Mouse (Mus musculus): Measurements from ENCODE around the gene Foxp1. TPM values are rescaled to one million over a fixed set of nuclear protein-coding genes. Genes with fewer than 3 reads are reported as not detected.

Gene Foxp1
- polyA plus RNA-seq (2015; fragmentation: Nextera tagmentation; extraction: Ambion mirVana) = 45.3 and 57.0 TPM in 2 replicates

- ATAC-seq = peak; percentile 40
- H3K4me3 ChIP-seq (ENCODE audit: low read depth, low read length) = peak within 1 kb of the TSS; percentile 92
- WGBS = under 1% methylated on average over 71 of the region's 72 CpGs
- H3K4me2 ChIP-seq (replicated peaks; ENCODE audit: low read depth) = peak within 1 kb of the TSS; percentile 92
- no peaks in the 10 kb centered on the region; the same call in 1 of the 2 replicates for H3K36me3 ChIP-seq (ENCODE audit: control insufficient read depth, insufficient read depth)
- peak within 1 kb of the TSS; percentile 66 for H3K9ac ChIP-seq (ENCODE audit: low read depth, low read length)
- 0 out of 2 replicates have a peak, but pooled peaks cover 2% of the 10 kb centered on the region for H3K4me1 ChIP-seq (replicated peaks; ENCODE audit: control insufficient read depth, insufficient read depth, low read length)
- no peak for TF ChIP-seq CTCF (IDR thresholded peaks at IDR 0.05; ENCODE audit: low read depth)
- H3K9me3 ChIP-seq (ENCODE audit: control insufficient read depth) = no peaks in the 10 kb centered on the region
- peak within 1 kb of the TSS; percentile 90 for H3K27ac ChIP-seq (ENCODE audit: low read depth, low read length)
- no peaks in the 10 kb centered on the region for H3K27me3 ChIP-seq (replicated peaks; ENCODE audit: control insufficient read depth, insufficient read depth, low read length)
Measured at GRCm38 (mm10) chr6:99522359-99523108, at the start of gene Foxp1. Gene Foxp1, minus strand, starts transcription at chr6:99522721.

DNA sequence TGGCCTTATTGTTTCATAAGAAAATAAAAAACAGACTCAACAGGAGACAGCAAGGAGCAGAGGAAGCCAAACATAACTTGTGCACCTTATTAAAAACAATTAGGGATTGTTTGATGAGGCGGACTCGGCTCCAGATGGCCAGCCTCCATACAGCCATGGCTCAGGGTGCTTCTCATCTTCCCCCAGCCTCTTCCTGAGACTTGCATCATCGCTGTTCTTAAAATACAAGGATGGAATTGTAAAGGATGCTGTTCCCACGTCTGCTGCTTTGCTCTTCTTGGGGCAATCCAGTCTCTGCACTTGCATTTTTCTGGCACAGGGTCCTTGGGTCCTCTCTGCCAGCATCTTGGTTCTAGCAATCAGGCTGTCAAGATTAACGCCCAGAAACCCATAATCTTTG, 49.5 kb upstream of the Foxp1 start:
- Histone ChIP-seq H3K4me3 (ENCODE audit: low read depth, low read length) (no peak overlapping the region), H3K9me3 (ENCODE audit: control insufficient read depth) (no peaks in the 10 kb centered on the region), H3K36me3 (ENCODE audit: control insufficient read depth, insufficient read depth) (no peaks in the 10 kb centered on the region), H3K27ac (ENCODE audit: low read depth, low read length) (no peak overlapping the region), H3K27me3 (replicated peaks; ENCODE audit: control insufficient read depth, insufficient read depth, low read length) (no peaks in the 10 kb centered on the region), H3K4me2 (replicated peaks; ENCODE audit: low read depth) (no peak overlapping the region), H3K9ac (ENCODE audit: low read depth, low read length) (no peak overlapping the region), H3K4me1 (replicated peaks; ENCODE audit: control insufficient read depth, insufficient read depth, low read length) (no peaks in the 10 kb centered on the region)
- 78% methylated on average over 5 of the region's 5 CpGs for WGBS
- no peak for TF ChIP-seq CTCF (IDR thresholded peaks at IDR 0.05; ENCODE audit: low read depth)
- no peak for ATAC-seq

GRCm38 (mm10) chr6:99566921-99567320, 44.4 kb upstream of the Foxp1 start:
- 66% methylated on average over 8 of the region's 8 CpGs for WGBS
- H3K36me3 ChIP-seq (ENCODE audit: control insufficient read depth, insufficient read depth) = no peaks in the 10 kb centered on the region
- no peaks in the 10 kb centered on the region for H3K27me3 ChIP-seq (replicated peaks; ENCODE audit: control insufficient read depth, insufficient read depth, low read length)
- no peak overlapping the region for H3K4me3 ChIP-seq (ENCODE audit: low read depth, low read length)
- H3K9me3 ChIP-seq (ENCODE audit: control insufficient read depth) = no peaks in the 10 kb centered on the region
- no peak overlapping the region for H3K27ac ChIP-seq (ENCODE audit: low read depth, low read length)
- H3K4me1 ChIP-seq (replicated peaks; ENCODE audit: control insufficient read depth, insufficient read depth, low read length) = no peaks in the 10 kb centered on the region
- H3K4me2 ChIP-seq (replicated peaks; ENCODE audit: low read depth) = no peak overlapping the region
- H3K9ac ChIP-seq (ENCODE audit: low read depth, low read length) = no peak overlapping the region
- no peak for ATAC-seq
- no peak for TF ChIP-seq CTCF (IDR thresholded peaks at IDR 0.05; ENCODE audit: low read depth)

DNA sequence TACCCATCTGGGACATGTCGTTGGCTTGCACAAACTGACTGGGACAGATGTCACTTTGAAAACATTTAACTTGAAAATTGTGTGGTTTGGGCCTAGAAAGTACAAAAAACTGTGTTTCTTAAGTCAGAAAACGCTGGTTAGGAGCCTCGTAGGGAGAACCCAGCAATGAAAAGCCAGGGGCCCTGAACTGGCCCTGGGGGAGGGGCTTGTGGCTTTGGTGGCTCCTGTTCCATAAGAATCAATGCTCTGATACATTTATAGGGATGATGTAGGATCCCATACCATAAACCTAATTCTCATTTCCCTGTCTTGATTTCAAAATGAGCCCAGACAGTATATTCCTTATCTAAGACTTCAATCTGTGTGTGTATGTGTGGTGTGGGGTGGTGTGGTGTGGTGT, 42.2 kb upstream of the Foxp1 start:
- no peaks in the 10 kb centered on the region for H3K36me3 ChIP-seq (ENCODE audit: control insufficient read depth, insufficient read depth)
- WGBS = 82% methylated on average over 3 of the region's 3 CpGs
- no peaks in the 10 kb centered on the region for H3K9me3 ChIP-seq (ENCODE audit: control insufficient read depth)
- no peaks in the 10 kb centered on the region for H3K4me1 ChIP-seq (replicated peaks; ENCODE audit: control insufficient read depth, insufficient read depth, low read length)
- no peak overlapping the region for H3K4me2 ChIP-seq (replicated peaks; ENCODE audit: low read depth)
- no peaks in the 10 kb centered on the region for H3K27me3 ChIP-seq (replicated peaks; ENCODE audit: control insufficient read depth, insufficient read depth, low read length)
- no peak overlapping the region for H3K27ac ChIP-seq (ENCODE audit: low read depth, low read length)
- no peak overlapping the region for H3K9ac ChIP-seq (ENCODE audit: low read depth, low read length)
- ATAC-seq = no peak
- TF ChIP-seq CTCF (IDR thresholded peaks at IDR 0.05; ENCODE audit: low read depth) = no peak
- H3K4me3 ChIP-seq (ENCODE audit: low read depth, low read length) = no peak overlapping the region

DNA sequence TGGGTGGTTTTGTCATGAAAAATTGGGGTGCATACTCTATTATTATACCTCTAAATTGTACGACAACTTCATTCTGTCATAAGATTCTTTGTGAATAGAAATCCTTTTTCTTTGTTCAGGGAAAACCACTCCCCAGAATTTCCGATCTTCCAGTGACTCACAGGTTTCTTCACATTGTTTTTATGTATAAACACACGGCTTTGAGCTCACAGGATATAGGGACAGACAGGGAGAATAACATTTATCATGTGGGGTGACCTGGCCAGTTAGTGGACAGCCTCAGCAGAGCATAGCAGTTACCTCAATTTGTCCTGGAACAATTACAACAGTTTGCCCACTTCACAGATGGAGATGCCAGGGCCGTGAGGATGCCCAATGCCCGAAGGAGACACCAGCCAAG, 34.4 kb upstream of the Foxp1 start:
- no peak overlapping the region for H3K4me2 ChIP-seq (replicated peaks; ENCODE audit: low read depth)
- ATAC-seq = no peak
- 85% methylated on average over 5 of the region's 5 CpGs for WGBS

GRCm38 (mm10) chr6:99552816-99553215, 30.3 kb upstream of the Foxp1 start:
- Histone ChIP-seq H3K27ac (ENCODE audit: low read depth, low read length) (no peak overlapping the region), H3K36me3 (ENCODE audit: control insufficient read depth, insufficient read depth) (no peaks in the 10 kb centered on the region), H3K9ac (ENCODE audit: low read depth, low read length) (no peak overlapping the region), H3K27me3 (replicated peaks; ENCODE audit: control insufficient read depth, insufficient read depth, low read length) (no peaks in the 10 kb centered on the region), H3K4me1 (replicated peaks; ENCODE audit: control insufficient read depth, insufficient read depth, low read length) (no peaks in the 10 kb centered on the region), H3K9me3 (ENCODE audit: control insufficient read depth) (no peaks in the 10 kb centered on the region), H3K4me3 (ENCODE audit: low read depth, low read length) (no peak overlapping the region), H3K4me2 (replicated peaks; ENCODE audit: low read depth) (no peak overlapping the region)
- 78% methylated on average over 1 of the region's 1 CpGs for WGBS
- TF ChIP-seq CTCF (IDR thresholded peaks at IDR 0.05; ENCODE audit: low read depth) = no peak
- no peak for ATAC-seq

More for the DNA sequence above, 34.4 kb upstream of the Foxp1 start:
- Histone ChIP-seq H3K36me3 (ENCODE audit: control insufficient read depth, insufficient read depth) (no peaks in the 10 kb centered on the region), H3K4me1 (replicated peaks; ENCODE audit: control insufficient read depth, insufficient read depth, low read length) (no peaks in the 10 kb centered on the region), H3K27me3 (replicated peaks; ENCODE audit: control insufficient read depth, insufficient read depth, low read length) (no peaks in the 10 kb centered on the region), H3K27ac (ENCODE audit: low read depth, low read length) (no peak overlapping the region), H3K9ac (ENCODE audit: low read depth, low read length) (no peak overlapping the region), H3K9me3 (ENCODE audit: control insufficient read depth) (no peaks in the 10 kb centered on the region), H3K4me3 (ENCODE audit: low read depth, low read length) (no peak overlapping the region)
- no peak for TF ChIP-seq CTCF (IDR thresholded peaks at IDR 0.05; ENCODE audit: low read depth)

All from intestine, postnatal 0 days (tissue).